Mouse (Mus musculus) MEL (cell line): ENCODE measurements around the gene Higd2a. TPM values are rescaled to one million over a fixed set of nuclear protein-coding genes. Genes with fewer than 3 reads are reported as not detected.

Experiments
- DNase-seq: peaks from one replicate; pipeline ENCODE4 v3.0.0; 2011; ENCODE audit warnings: low read depth, low spot score
- H3K27ac ChIP-seq: 2 replicates; pipeline ENCODE4 v1.5.1; 2012; ENCODE audit warnings: low read depth, mild to moderate bottlenecking, control low read depth, low read length, moderate library complexity; ENCODE audit not compliant: control insufficient read depth
- H3K27me3 ChIP-seq, 2 experiments: fragments of 150-350 bp in 1 of 2; sonication (generic) in 1 of 2; 2 replicates each; pipeline ENCODE4 v1.6.1; 2012; ENCODE audit warnings: low read length in 2 of 2, mild to moderate bottlenecking in 2 of 2, improper control_type of control experiment in 1 of 2, moderate library complexity in 1 of 2; ENCODE audit not compliant: insufficient read depth in 2 of 2, control insufficient read depth in 1 of 2
- H3K36me3 ChIP-seq, 2 experiments: 2 replicates each; pipeline ENCODE4 v1.6.1; 2012 to 2014; ENCODE audit warnings: low read length in 2 of 2, improper control_type of control experiment in 1 of 2, inconsistent platforms in 1 of 2, mild to moderate bottlenecking in 1 of 2; ENCODE audit not compliant: insufficient read depth in 2 of 2, control insufficient read depth in 1 of 2
- H3K4me1 ChIP-seq, 2 experiments: fragments of 150-350 bp in 1 of 2; sonication (generic) in 1 of 2; 2 replicates each; pipeline ENCODE4 v1.6.1; 2012; ENCODE audit warnings: low read length in 2 of 2, improper control_type of control experiment in 1 of 2, mild to moderate bottlenecking in 1 of 2; ENCODE audit not compliant: insufficient read depth in 2 of 2, control insufficient read depth in 1 of 2
- H3K4me3 ChIP-seq, 2 experiments: fragments of 150-350 bp in 1 of 2; sonication (generic) in 1 of 2; 2 replicates each; pipeline ENCODE4 v1.5.1; 2012; ENCODE audit warnings: low read depth in 2 of 2, low read length in 2 of 2, mild to moderate bottlenecking in 2 of 2, moderate library complexity in 2 of 2, control low read depth in 1 of 2, improper control_type of control experiment in 1 of 2; ENCODE audit not compliant: control insufficient read depth in 1 of 2, insufficient read depth in 1 of 2
- H3K79me2 ChIP-seq: 2 replicates; pipeline ENCODE4 v1.6.1; 2012; ENCODE audit warnings: mild to moderate bottlenecking, low read length, moderate library complexity; ENCODE audit not compliant: control insufficient read depth, poor library complexity, insufficient read depth
- H3K9ac ChIP-seq: 2 replicates; pipeline ENCODE4 v1.6.1; 2012; ENCODE audit warnings: low read depth, mild to moderate bottlenecking, control low read depth, low read length, moderate library complexity; ENCODE audit not compliant: control insufficient read depth, poor library complexity, severe bottlenecking
- H3K9me3 ChIP-seq: fragments of 150-350 bp; sonication (generic); replicated peaks from 2 replicates; pipeline ENCODE4 v1.6.1; 2012; ENCODE audit warnings: mild to moderate bottlenecking, low read length, improper control_type of control experiment, moderate library complexity; ENCODE audit not compliant: insufficient read depth
- CHD2 ChIP-seq: IDR thresholded peaks from 2 replicates; pipeline ENCODE4 v1.6.1; 2011; ENCODE audit warnings: low read length, improper control_type of control experiment
- CTCF ChIP-seq, 3 experiments: IDR thresholded peaks in 2 of 3; conservative IDR thresholded peaks in 1 of 3; 2 replicates each; pipeline ENCODE4 v1.5.1; 2011 to 2012; ENCODE audit warnings: low read length in 3 of 3, low read depth in 2 of 3, mild to moderate bottlenecking in 2 of 3, improper control_type of control experiment in 1 of 3, inconsistent platforms in 1 of 3, mixed read lengths in 1 of 3, moderate library complexity in 1 of 3; ENCODE audit not compliant: control insufficient read depth in 1 of 3, insufficient read depth in 1 of 3, poor library complexity in 1 of 3, severe bottlenecking in 1 of 3
- E2F4 ChIP-seq: IDR thresholded peaks from 2 replicates; pipeline ENCODE4 v1.6.1; 2011; ENCODE audit warnings: low read depth, low read length, improper control_type of control experiment, borderline replicate concordance
- ELF1 ChIP-seq: IDR thresholded peaks from 2 replicates; pipeline ENCODE4 v1.6.1; 2014; ENCODE audit warnings: low read depth, mild to moderate bottlenecking, inconsistent platforms, low read length, improper control_type of control experiment, moderate library complexity
- EP300 ChIP-seq, 2 experiments: IDR thresholded peaks; 2 replicates each; pipeline ENCODE4 v1.6.1; 2011; ENCODE audit warnings: improper control_type of control experiment in 2 of 2, low read length in 2 of 2, low read depth in 1 of 2, mild to moderate bottlenecking in 1 of 2
- GABPA ChIP-seq: IDR thresholded peaks from 2 replicates; pipeline ENCODE4 v1.6.1; 2012; ENCODE audit warnings: low read depth, mild to moderate bottlenecking, inconsistent platforms, low read length, improper control_type of control experiment, moderate library complexity
- GATA1 ChIP-seq: IDR thresholded peaks from 2 replicates; pipeline ENCODE4 v1.6.1; 2011; ENCODE audit warnings: low read depth, low read length, improper control_type of control experiment
- JUND ChIP-seq: IDR thresholded peaks from 2 replicates; pipeline ENCODE4 v1.6.1; 2011; ENCODE audit warnings: low read depth, mild to moderate bottlenecking, improper control_type of control experiment, low read length
- MAX ChIP-seq: IDR thresholded peaks from 2 replicates; pipeline ENCODE4 v1.6.1; 2011; ENCODE audit warnings: low read length, improper control_type of control experiment
- MXI1 ChIP-seq: IDR thresholded peaks from 2 replicates; pipeline ENCODE4 v1.6.1; 2011; ENCODE audit warnings: mild to moderate bottlenecking, low read depth, low read length, improper control_type of control experiment
- MYB ChIP-seq: IDR thresholded peaks from 2 replicates; pipeline ENCODE4 v1.6.1; 2011; ENCODE audit warnings: mild to moderate bottlenecking, low read depth, low read length, improper control_type of control experiment
- NRF1 ChIP-seq: IDR thresholded peaks from 2 replicates; pipeline ENCODE4 v1.6.1; 2014; ENCODE audit warnings: low read depth, mild to moderate bottlenecking, inconsistent platforms, low read length, improper control_type of control experiment, moderate library complexity; ENCODE audit not compliant: poor library complexity, insufficient read depth, severe bottlenecking
- POLR2A ChIP-seq, 2 experiments: IDR thresholded peaks; 2 replicates each; pipeline ENCODE4 v1.6.1; 2011 to 2012; ENCODE audit warnings: low read length in 2 of 2, mild to moderate bottlenecking in 2 of 2, control low read depth in 1 of 2, improper control_type of control experiment in 1 of 2, low read depth in 1 of 2, moderate library complexity in 1 of 2; ENCODE audit not compliant: control insufficient read depth in 1 of 2, insufficient read depth in 1 of 2, poor library complexity in 1 of 2
- POLR2AphosphoS5 ChIP-seq: IDR thresholded peaks from 2 replicates; pipeline ENCODE4 v1.6.1; 2012; ENCODE audit warnings: low read depth, borderline replicate concordance, mild to moderate bottlenecking, inconsistent platforms, low read length, moderate library complexity, mixed read lengths
- RAD21 ChIP-seq: IDR thresholded peaks from 2 replicates; pipeline ENCODE4 v1.6.1; 2011; ENCODE audit warnings: mild to moderate bottlenecking, low read depth, low read length, improper control_type of control experiment
- SIN3A ChIP-seq: IDR thresholded peaks from 2 replicates; pipeline ENCODE4 v1.6.1; 2012; ENCODE audit warnings: low read length, improper control_type of control experiment, inconsistent platforms
- TBP ChIP-seq: IDR thresholded peaks from 2 replicates; pipeline ENCODE4 v1.8.0; 2011; ENCODE audit warnings: low read depth, low read length, improper control_type of control experiment
- USF1 ChIP-seq: IDR thresholded peaks from 2 replicates; pipeline ENCODE4 v1.6.1; 2014; ENCODE audit warnings: low read depth, mild to moderate bottlenecking, inconsistent platforms, low read length, improper control_type of control experiment, moderate library complexity
- USF2 ChIP-seq, 2 experiments: IDR thresholded peaks; 2 replicates each; pipeline ENCODE4 v1.6.1; 2011 to 2012; ENCODE audit warnings: improper control_type of control experiment in 2 of 2, low read length in 2 of 2, borderline replicate concordance in 1 of 2, inconsistent platforms in 1 of 2, low read depth in 1 of 2, mild to moderate bottlenecking in 1 of 2; ENCODE audit not compliant: insufficient read depth in 1 of 2
- ZKSCAN1 ChIP-seq: IDR thresholded peaks from 2 replicates; pipeline ENCODE4 v1.6.1; 2012; ENCODE audit warnings: low read depth, mild to moderate bottlenecking, inconsistent platforms, low read length, improper control_type of control experiment, moderate library complexity
- ZMIZ1 ChIP-seq: IDR thresholded peaks from 2 replicates; pipeline ENCODE4 v1.6.1; 2012; ENCODE audit warnings: low read depth, mild to moderate bottlenecking, inconsistent platforms, low read length, improper control_type of control experiment, moderate library complexity
- polyA plus RNA-seq, 2 experiments: library from polyadenylated mRNA; stranded (reverse) in 1 of 2; unstranded in 1 of 2; fragments of >175 nt in 1 of 2; fragments of >200 nt in 1 of 2; gene quantifications; 2 replicates each; pipeline versions ENCODE4 v1.2.1 to v1.2.4; 2012; ENCODE audit warnings: low replicate concordance in 2 of 2, low read depth in 1 of 2; ENCODE audit not compliant: insufficient read length in 2 of 2, insufficient read depth in 1 of 2, missing spikeins in 1 of 2
- total RNA-seq: library from RNA; depleted of rRNA; stranded (reverse); fragments of 300-350 nt; gene quantifications from 2 replicates; pipeline ENCODE4 v1.2.3, GENCODE M21; 2012

Higd2a gene
- total and polyA plus RNA-seq, 3 experiments: 54.0 to 131 TPM; not detected in 1

- Histone ChIP-seq H3K27ac (no peak overlapping the region), H3K79me2 (peaks cover 16% of the 10 kb centered on the region), H3K36me3 (peaks cover 0 to 11% of the 10 kb centered on the region in 2 experiments; a peak in 2 of 4 replicates), H3K9ac (no peak overlapping the region), H3K4me1 (peaks cover 0 to 13% of the 10 kb centered on the region in 2 experiments; a peak in 2 of 4 replicates), H3K4me3 (no peak overlapping the region), H3K27me3 (no peaks in the 10 kb centered on the region), H3K9me3 (no peaks in the 10 kb centered on the region)
- TF ChIP-seq CTCF (IDR thresholded peaks at IDR 0.05 in 2 of 3, conservative IDR thresholded peaks at IDR 0.05 in 1 of 3; ENCODE audit: control insufficient read depth in 1 of 3, insufficient read depth in 1 of 3, low read depth in 2 of 3, low read length in 3 of 3, poor library complexity in 1 of 3, severe bottlenecking in 1 of 3): no peak
- TF ChIP-seq POLR2AphosphoS5: no peak
- no peak for TF ChIP-seq JUND
- DNase-seq: peak; percentile 29
Measured at GRCm38 (mm10) chr13:54568380-54568779, 21.6 kb upstream of the Higd2a start.

GRCm38 (mm10) chr13:54569282-54569681 is 20.7 kb upstream of the Higd2a start:
- DNase-seq: peak; percentile 67
- Histone ChIP-seq H3K4me3 (no peak overlapping the region), H3K9me3 (no peaks in the 10 kb centered on the region), H3K27me3 (no peaks in the 10 kb centered on the region), H3K36me3 (peaks cover 0 to 13% of the 10 kb centered on the region in 2 experiments; a peak in 2 of 4 replicates), H3K27ac (no peak overlapping the region), H3K4me1 (peaks cover 0 to 16% of the 10 kb centered on the region in 2 experiments; a peak in 2 of 4 replicates), H3K79me2 (peaks cover 8% of the 10 kb centered on the region), H3K9ac (no peak overlapping the region)
- no peak for TF ChIP-seq E2F4
- TF ChIP-seq GATA1: no peak
- no peak for TF ChIP-seq EP300 (IDR thresholded peaks at IDR 0.05; ENCODE audit: low read depth in 1 of 2, low read length in 2 of 2)
- TF ChIP-seq RAD21: no peak
- TF ChIP-seq CHD2: no peak
- no peak for TF ChIP-seq USF2 (IDR thresholded peaks at IDR 0.05; ENCODE audit: borderline replicate concordance in 1 of 2, insufficient read depth in 1 of 2, low read depth in 1 of 2, low read length in 2 of 2)
- no peak for TF ChIP-seq POLR2A (IDR thresholded peaks at IDR 0.05; ENCODE audit: control insufficient read depth in 1 of 2, insufficient read depth in 1 of 2, low read depth in 1 of 2, low read length in 2 of 2, poor library complexity in 1 of 2)
- TF ChIP-seq MAX: no peak
- TF ChIP-seq ELF1: no peak
- no peak for TF ChIP-seq TBP
- no peak for TF ChIP-seq USF1
- no peak for TF ChIP-seq NRF1
- TF ChIP-seq GABPA: no peak
- TF ChIP-seq ZMIZ1: no peak
- no peak for TF ChIP-seq SIN3A
- no peak for TF ChIP-seq ZKSCAN1
- TF ChIP-seq MYB: no peak
- TF ChIP-seq MXI1: no peak
